Mouse (Mus musculus) kidney, postnatal 10 days (tissue): Measurements from ENCODE around the gene Ccdc121.

ENCODE experiments used
- DNase-seq: peaks from one replicate; pipeline ENCODE4 v3.0.0; 2021; ENCODE audit warnings: mixed read lengths

Gene Ccdc121

GRCm38 (mm10) chr1:181511307-181511706, at the start of gene Ccdc121:
Ccdc121 (minus strand) TSS chr1:181511451.
- DNase-seq, result peak; percentile 39

- no peak for DNase-seq
Observed at GRCm38 (mm10) chr1:181560325-181560724, 49.1 kb upstream of the Ccdc121 start.

DNA sequence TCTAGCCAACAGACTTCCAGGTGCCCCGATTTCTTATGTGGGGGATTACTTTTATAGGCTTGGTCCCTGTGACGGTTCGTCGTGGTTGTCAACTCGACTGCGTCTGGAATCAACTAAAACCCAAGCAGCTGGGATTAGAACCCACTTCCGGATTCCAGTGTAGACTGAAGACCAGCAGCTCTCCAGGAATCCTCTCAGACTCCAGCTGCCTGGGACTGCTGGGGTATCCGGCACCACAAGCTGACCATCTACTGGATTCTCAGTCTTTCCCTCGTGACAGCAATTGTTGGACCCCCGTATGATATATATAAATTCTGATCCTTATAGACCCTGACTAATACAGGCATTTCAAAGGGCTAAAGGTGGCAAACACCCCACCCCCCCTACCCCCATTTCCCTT, 48.4 kb upstream of the Ccdc121 start:
- no peak for DNase-seq

DNA sequence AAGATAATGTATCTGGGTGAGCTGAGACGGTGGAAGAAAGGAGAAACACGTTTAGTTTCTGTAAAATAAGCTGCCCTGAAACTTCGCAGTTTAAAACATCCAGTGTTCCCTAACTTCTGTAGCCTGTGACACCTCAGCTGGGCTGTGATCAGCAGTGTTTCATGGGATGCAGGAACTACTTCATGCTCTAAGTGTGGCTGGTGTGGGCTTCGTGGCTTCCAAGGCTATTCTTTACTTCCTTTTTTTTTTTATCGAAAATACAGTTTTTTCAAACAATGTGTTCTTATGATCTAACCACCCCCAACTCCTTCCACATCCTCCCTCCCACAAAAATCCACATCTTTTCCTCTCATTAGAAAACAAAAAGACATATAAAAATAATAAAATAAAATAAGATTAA, 44.2 kb upstream of the Ccdc121 start:
- DNase-seq, result no peak

DNA sequence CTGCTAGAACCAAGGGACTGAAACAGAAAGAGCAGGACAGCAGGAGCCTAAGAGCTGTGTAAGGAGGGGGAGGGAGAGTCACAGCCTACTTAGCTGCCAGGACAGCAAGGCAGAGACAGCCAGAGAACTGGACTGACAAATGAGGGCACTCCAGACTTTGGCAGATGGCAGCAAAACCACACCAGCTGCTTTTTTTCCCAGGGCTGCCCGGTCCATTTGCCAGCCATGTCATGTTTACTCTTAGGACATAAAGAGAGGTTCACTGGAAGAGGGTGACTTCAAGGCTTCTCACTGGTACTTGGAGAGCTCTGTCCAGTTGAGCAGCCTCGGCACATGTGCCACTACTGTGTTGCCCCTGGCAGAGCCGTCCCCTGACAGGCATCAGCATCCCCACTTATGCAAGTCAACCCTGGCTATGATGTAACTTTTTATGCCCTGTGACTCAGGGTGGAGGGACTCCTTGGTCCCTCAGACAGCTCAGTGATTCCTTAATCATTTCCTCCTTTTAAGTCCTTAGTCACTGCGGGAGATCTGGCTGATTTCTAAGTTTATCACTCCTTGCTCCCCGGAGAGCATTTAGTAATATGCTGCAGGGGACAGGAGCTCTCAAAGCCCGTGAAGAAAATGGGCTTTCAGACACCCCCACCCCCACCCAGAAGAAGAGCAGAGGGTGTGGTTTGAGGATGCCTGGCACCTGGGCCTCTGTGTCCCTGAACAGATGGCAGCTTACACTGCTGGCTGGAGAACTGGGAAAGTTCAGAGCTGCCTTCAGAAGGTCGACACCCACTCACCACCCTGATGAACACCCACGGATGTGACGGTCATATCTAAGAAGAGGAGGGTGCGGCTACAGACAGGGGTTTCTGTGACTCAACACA, 41.5 kb upstream of the Ccdc121 start:
- DNase-seq, result no peak

GRCm38 (mm10) chr1:181550826-181551225, 39.6 kb upstream of the Ccdc121 start:
- DNase-seq, result no peak

GRCm38 (mm10) chr1:181549987-181550386, 38.7 kb upstream of the Ccdc121 start:
- DNase-seq, result no peak

DNA sequence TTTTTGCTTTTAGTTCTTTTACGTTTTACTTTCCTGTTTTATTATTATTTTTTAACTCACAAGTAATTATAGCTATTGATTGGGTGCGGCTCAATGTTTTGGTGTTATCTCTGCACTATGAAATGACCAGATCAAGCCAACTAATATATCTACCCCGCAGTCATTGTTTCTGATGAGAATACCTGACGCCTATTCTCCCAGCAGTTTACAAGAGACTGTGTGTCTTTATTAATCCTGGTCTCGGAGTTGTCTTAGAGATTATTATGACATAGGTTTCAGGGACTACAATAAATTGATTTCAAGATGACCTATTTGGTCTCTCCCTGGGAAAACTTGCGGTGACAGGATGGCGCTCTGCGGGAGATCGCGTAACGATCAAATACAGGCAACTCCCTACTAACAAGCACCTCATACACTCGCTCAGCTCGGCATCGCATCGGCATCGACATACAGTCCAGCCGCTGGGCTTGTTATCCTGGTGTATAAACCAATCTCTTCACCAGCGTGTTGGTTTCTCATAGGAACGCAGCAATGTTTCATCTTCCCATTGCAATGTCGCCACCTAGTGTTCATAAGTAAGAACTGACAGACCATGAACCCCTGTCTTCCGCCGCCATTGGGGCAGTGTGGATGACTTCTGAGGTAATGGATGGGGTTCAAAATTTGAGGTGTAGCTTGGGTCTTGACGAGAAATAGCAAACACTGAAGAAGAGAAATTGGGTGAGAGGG, 34.0 kb upstream of the Ccdc121 start:
- DNase-seq, result peak; percentile 72

DNA sequence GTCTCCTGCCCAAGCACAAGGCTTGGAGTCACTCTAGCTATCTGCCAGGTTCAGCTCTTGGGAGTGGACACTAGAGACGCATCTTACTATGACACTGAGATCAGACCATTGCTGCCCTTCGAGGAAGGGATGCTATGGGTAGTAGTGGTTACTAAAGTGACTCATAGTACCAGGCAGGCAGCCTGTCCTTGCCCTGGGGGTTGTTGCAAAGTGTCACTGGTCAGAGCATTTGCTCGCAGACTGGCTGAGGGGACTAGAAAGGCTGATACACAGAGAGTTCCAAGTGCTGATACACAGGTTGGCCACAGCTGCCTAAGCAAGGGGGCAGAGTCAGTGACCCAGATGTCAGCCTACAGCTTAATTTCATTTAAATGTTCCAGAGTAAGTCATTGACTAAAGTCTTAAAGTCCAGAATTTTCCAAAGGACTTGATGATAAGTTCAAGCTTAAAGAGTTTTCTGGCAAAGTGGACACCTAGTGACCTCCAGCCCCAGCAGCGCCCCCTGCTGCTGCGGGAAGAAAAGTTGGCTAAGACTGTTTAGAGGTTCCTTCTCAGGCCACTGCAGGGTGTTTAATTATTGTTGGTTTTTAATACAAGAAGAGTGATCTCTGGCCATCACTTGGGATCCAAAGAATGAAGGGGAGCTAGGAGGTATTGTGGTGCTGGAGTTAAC, 32.6 kb upstream of the Ccdc121 start:
- peak; percentile 73 for DNase-seq

DNA sequence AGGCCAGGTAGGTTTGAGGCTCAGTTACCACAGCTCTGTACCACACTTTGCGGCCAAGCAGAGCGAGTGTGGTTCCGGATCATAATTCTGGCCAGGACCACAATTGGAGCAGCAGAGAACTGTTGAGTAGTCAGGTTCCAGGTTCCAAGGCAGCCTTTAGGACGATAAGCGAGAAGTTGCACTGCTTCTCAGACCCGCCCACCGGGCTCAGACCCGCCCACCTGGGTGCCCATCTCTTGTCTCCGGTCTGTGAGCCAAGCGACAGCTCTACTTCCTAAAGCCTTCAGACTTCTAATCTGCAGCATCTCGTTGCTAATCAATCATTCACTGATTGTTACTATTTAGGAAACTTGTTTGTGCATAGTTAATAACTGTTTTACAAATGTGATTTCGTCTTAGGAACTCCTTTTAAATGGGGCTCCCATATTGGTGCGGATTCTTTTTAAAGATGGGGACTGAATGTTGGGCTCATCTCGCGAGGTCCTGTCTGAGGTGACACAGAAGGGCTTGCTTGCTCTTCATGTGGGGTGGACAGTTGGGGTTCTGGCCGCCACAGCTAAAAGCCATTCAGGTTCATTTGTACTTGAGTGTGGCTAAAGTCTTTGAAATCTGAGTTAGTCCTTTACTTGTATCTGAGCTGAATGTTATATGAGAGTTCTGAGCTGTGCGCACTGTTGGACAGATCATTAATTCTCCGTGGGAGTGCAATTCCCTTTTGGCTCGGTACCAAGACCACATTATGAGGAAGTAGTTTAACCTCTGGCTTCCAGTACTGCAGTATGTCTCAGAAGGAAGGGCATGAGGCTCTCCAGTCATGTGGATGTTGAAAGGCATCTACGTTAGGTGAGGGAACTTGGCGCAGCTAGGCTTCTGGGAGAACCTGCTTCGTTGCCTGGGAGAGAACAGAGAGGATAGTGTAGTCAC, 28.9 kb upstream of the Ccdc121 start:
- peak; percentile 68 for DNase-seq

- no peak for DNase-seq
Observed at GRCm38 (mm10) chr1:181537627-181538525, 26.6 kb upstream of the Ccdc121 start.

GRCm38 (mm10) chr1:181535165-181535873, 24.1 kb upstream of the Ccdc121 start:
- peak; percentile 50 for DNase-seq

DNA sequence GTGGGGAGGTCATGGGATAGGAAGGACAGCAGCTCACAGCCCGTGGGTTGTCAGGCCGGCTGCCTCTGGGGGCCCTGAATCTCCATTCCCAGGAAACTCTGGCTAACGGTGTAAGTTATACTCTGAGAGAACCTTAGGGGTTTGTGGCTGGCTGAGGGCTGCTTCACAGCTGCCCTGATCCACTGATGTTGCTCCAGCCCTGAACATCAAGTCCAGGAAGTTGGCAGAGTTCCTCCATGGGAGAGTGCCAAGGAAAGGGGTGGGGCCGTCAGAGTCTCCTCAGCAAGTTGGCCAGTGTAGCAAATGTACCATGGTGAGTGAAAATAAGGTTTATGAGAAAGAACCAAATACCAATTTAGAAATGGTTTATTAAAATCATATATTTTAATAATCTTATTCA, 18.1 kb upstream of the Ccdc121 start:
- peak; percentile 90 for DNase-seq

GRCm38 (mm10) chr1:181525996-181526395, 14.7 kb upstream of the Ccdc121 start:
- peak; percentile 14 for DNase-seq

DNA sequence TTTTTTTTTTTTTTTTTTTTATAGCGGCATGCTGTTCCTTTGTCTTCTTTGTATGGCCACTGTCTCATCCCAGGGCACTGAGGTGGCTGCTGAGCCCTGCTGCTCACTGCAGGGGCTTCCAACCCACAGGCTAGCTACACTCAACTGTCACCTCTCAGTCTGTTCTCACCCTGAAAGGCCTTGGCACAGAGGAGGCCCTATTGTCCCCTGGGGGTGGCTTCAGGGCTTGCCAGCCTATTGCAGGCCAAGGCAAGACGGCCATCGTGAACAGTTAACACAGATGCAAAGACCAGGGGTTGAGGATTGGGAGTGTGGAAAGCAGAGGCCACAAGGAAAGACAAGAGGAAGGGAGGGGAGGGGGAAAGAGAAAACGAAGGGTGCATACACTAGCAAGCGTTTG, 12.6 kb upstream of the Ccdc121 start:
- no peak for DNase-seq

DNA sequence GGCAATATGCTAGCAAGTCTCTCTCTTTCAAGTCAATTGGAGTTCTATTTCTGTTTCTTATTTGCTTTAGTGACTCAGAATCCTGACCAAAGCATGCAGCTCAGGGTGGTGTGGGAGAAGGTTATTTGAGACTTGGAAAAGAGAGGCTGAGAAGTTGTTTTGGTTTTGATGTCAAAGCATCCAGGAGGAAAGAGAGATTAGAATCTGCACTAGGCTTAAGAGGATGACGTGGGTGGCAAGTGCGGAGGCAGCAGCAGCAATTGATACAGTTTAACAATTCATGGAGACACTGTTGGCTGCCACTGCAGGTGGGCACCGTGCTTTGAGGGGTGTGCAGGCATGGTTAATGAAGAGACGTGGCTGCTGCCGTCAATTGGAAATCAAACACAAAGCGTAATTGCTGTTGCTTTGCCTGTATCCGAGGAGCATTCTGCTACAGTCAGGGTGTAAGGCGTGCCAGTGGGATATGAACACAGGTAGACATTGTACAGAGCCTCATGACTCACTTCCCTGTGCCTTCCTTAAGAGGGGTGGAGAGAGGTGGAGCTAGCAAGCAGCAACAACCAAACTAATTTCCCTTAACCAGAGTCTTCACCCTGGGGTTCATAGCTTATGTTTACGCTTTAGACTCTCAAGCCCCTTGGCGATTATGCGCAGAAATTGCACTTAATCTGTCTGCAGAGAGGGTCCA, 10.3 kb upstream of the Ccdc121 start:
- DNase-seq, result no peak

GRCm38 (mm10) chr1:181519137-181519536, 7.9 kb upstream of the Ccdc121 start:
- DNase-seq, result no peak

DNA sequence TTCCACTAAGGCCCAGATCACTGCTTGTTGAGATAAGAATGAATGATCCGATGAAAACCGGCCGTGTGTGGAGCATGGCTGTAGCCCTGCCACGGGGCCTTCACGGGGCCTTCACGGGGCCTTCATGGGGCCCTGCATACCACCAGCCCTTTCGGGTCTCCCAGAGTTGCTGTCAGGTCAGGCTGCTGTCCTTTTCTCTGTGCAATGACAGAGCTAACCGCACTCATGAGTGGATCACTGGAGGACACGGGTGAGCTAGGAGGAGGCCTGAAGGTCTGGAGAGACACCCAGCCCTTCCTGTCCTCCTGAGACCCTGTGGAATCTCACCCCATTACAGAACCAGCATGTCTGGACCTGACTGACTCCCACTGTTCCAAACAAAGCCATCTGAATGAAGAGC, 6.8 kb upstream of the Ccdc121 start:
- no peak for DNase-seq

DNA sequence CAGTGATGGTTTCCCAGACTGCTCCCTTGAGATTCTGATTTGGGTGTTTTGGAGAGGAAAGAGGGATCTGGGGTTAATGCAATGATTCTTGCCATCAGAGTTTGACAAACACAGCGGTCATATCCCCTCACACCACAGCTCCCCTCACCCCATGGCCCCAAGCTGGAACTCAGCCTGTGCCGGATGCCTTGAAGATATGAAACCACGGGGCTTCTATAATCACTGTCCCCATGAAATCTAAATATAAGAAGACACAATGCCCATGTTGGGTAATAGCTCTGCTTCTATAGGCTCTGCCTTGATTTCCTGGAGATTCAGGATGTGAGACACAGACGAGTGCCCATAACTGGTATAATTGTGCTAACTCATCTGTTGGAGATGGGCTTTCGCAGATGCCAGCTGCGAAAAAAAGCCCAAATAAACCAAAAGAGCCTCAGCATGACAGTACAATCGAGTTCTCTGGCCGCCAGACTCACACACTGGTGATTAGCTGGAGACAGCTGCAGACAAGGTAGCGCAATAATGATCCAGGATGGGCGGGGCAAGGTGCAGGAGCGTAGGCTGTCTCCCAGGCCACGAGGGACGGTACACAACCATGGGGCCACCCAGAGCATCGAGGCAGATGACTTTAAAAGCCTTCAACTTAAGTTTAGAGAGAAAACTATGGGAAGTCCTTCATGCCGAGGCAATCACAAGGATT, 1.3 kb upstream of the Ccdc121 start:
- no peak for DNase-seq
